Mouse (Mus musculus): ENCODE data around the gene Sept8. TPM values are rescaled to one million over a fixed set of nuclear protein-coding genes. Genes with fewer than 3 reads are reported as not detected.

Sept8 gene
- polyA plus RNA-seq, 1 experiment = 64.4 TPM

DNA sequence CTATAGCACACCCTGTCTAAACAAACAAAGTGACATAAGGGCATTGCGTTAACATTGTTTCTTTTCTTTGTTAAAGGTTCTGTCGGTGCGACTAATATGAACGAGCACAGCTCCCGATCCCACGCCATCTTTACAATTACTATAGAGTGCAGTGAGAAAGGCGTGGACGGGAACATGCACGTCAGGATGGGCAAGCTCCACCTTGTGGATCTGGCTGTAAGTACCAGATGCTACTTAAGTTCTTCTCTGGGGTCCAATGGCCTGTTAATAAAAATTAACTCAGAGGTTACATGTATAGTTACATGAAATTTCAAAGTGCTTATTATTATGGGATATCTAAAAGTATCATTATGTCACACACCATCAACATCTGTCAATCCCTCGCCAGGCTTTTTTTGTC lies 64.1 kb downstream of the Sept8 start:
- DNase-seq (ENCODE audit: low spot score) = no peak

DNA sequence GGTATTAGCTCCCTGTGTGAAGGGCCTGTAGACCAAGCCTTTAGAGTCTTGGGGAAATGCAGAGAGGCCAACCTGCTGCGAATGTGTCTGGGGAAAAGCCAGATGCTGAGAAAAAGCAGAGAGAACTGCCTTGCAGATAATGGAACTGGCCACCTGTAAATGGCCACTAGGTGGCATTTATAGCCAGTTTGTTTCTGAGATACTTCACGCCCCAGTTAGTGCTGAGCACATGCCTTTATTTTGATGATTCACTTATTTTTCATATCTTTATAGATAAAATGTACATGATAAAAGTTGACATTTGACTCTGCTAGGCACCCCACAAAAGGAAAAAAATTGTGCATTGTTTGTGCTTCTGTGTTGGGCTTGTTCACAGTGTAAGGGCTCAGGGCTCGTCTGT lies 65.8 kb downstream of the Sept8 start:
- DNase-seq (ENCODE audit: low spot score) = no peak

GRCm38 (mm10) chr11:53585510-53585909 lies 66.5 kb downstream of the Sept8 start:
- no peak for DNase-seq (ENCODE audit: low spot score)

DNA sequence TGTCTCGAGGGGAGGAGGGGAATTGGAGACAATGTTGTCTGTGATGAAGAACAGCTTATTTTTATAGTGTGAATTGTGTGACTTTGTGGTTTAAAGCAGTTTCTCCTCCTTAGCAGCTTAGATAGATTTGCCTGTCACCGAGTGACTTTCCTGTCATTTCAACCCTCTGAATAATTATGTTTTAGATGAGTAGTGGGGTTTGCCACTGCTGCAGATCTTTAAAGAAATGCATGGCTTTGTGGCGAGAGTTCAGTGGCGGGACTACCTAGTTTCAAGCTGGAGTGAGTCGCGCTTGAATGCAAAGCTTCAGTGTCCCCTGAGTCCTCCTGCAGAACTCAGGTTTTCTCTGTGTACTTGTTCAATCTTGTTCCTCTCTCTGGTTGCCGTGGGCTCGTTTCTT lies 69.2 kb downstream of the Sept8 start:
- no peak for DNase-seq (ENCODE audit: low spot score)

DNA sequence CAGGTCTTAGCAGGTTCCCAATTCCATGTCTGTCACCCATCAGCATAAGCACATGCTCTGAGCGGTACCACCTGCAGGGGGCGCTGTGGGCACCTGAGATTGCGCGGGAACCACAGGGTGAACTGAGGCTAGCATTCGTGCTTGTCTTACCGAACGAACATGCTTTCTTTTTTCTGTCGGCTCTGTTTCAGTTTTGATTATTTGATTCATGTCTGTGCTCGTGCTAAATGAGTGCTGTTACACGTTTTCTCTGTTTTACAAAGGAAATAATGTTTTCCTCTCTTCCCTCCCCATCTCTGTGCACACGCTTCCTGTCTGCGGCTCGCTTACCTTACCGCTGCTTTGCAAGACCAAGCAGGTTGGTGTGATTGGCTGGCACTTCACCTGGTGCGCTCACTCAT lies 71.3 kb downstream of the Sept8 start:
- no peak for DNase-seq (ENCODE audit: low spot score)

- no peak for DNase-seq (ENCODE audit: low spot score)
Measured at GRCm38 (mm10) chr11:53591116-53591515, 72.1 kb downstream of the Sept8 start.

Other genes starting within 250 kb of the Sept8 start
- gene Hspa4, start 218.8 kb upstream of the Sept8 start, polyA plus RNA-seq (2012; rRNA removed) = 49.3 and 60.3 TPM in 2 replicates
- 9.4 and 11.0 TPM in 2 replicates for gene Zcchc10, start 194.6 kb upstream of the Sept8 start, polyA plus RNA-seq (2012; rRNA removed)
- 26.9 and 33.6 TPM in 2 replicates for gene Aff4, start 168.4 kb upstream of the Sept8 start, polyA plus RNA-seq (2012; rRNA removed)
- not detected in 2 replicates for gene Leap2, start 96.1 kb upstream of the Sept8 start, polyA plus RNA-seq (2012; rRNA removed)
- 266 and 310 TPM in 2 replicates for gene Uqcrq, start 88.4 kb upstream of the Sept8 start, polyA plus RNA-seq (2012; rRNA removed)
- 0.88 and 1.2 TPM in 2 replicates for gene Gdf9, start 88.2 kb upstream of the Sept8 start, polyA plus RNA-seq (2012; rRNA removed)
- 1.8 and 2.9 TPM in 2 replicates for gene Gm10447, start 62.1 kb upstream of the Sept8 start, polyA plus RNA-seq (2012; rRNA removed)
- gene Shroom1, start 62.1 kb upstream of the Sept8 start, polyA plus RNA-seq (2012; rRNA removed) = 12.1 and 12.9 TPM in 2 replicates
- gene Gm9837, start 48.8 kb upstream of the Sept8 start, polyA plus RNA-seq (2012; rRNA removed) = not detected in 2 replicates
- gene Gm9945, start 39.1 kb upstream of the Sept8 start, polyA plus RNA-seq (2012; rRNA removed) = 0.11 and 0.15 TPM in 2 replicates
- gene Sowaha, start 39.0 kb upstream of the Sept8 start, polyA plus RNA-seq (2012; rRNA removed) = 6.5 and 7.4 TPM in 2 replicates
- 14.3 and 16.1 TPM in 2 replicates for gene Kif3a, start 48.1 kb downstream of the Sept8 start, polyA plus RNA-seq (2012; rRNA removed)
- 0.19 and 0.37 TPM in 2 replicates for gene Il4, start 99.4 kb downstream of the Sept8 start, polyA plus RNA-seq (2012; rRNA removed)
- not detected in 2 replicates for gene Il13, start 115.4 kb downstream of the Sept8 start, polyA plus RNA-seq (2012; rRNA removed)
- gene Rad50, start 188.1 kb downstream of the Sept8 start, polyA plus RNA-seq (2012; rRNA removed) = 10.2 and 13.9 TPM in 2 replicates
- gene Il5, start 201.5 kb downstream of the Sept8 start, polyA plus RNA-seq (2012; rRNA removed) = 0.12 and 0.21 TPM in 2 replicates